Mouse (Mus musculus) E14TG2a.4 (cell line): Measurements from ENCODE around the gene Gm37240.

Experiments used
- CTCF ChIP-seq: conservative IDR thresholded peaks from 2 replicates; pipeline ENCODE4 v1.5.1; 2014; ENCODE audit warnings: low read length
- POU5F1 ChIP-seq: IDR thresholded peaks from 2 replicates; pipeline ENCODE4 v1.6.1; 2014; ENCODE audit warnings: low read length, borderline replicate concordance

DNA sequence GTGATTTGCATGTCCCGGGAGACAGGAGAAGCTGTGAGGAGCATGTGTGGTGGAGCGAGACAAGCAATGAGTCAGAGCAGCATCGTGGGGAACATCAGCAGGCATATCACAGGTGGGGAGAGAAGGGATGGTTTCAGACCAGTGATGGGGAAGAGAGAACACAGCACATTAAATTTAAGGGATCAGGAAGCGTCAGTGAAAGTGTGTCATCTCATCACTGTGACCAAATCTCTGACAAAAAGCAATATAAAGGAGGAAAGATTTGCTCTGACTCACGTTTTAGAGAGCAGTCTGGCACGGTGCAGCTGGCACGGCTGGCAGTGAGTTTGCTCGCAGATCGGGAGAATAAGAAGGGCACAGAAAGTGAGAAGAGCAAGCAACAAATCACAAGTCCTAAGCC, 592.1 kb downstream of the Gm37240 start:
- TF ChIP-seq CTCF (no peak), POU5F1 (no peak)
